Mouse (Mus musculus) gastrocnemius, postnatal 4 days (tissue): ENCODE data around the gene Leng1. TPM values are rescaled to one million over a fixed set of nuclear protein-coding genes. Genes with fewer than 3 reads are reported as not detected.
"Not testable (repeated sequence)": the region's sequence is repeated elsewhere in the genome, so short reads cannot be mapped to it uniquely, and the experiment has no call there.

Source experiments
- DNase-seq, 2 experiments: peaks; one replicate each; pipeline ENCODE4 v3.0.0; 2021 to 2022; ENCODE audit warnings: low spot score in 2 of 2, mixed read lengths in 2 of 2
- long read RNA-seq, 2 experiments: library from polyadenylated mRNA; stranded (forward); transcript quantifications; one replicate each; pipeline ENCODE4 v2.0.0; 2021
- total RNA-seq, 2 experiments: library from RNA; stranded (reverse); gene quantifications; 2 replicates each; pipeline ENCODE4 v1.2.3; 2021

The Leng1 gene
- total RNA-seq, result 1 to 10 TPM; 9.8 TPM
- long read RNA-seq, experiment 1, transcript Leng1-201 (4 exons, 2,222 nt), result major isoform, 25 of 26 reads
- long read RNA-seq, experiment 1, partial matches to known transcripts, result 0 of 26 reads
- long read RNA-seq, experiment 1, other reads (novel, unspliced or antisense), result 1 of 26 reads
- long read RNA-seq, experiment 2, transcript Leng1-201 (4 exons, 2,222 nt), result major isoform, 20 of 21 reads
- long read RNA-seq, experiment 2, partial matches to known transcripts, result 0 of 21 reads
- long read RNA-seq, experiment 2, other reads (novel, unspliced or antisense), result 1 of 21 reads

DNA sequence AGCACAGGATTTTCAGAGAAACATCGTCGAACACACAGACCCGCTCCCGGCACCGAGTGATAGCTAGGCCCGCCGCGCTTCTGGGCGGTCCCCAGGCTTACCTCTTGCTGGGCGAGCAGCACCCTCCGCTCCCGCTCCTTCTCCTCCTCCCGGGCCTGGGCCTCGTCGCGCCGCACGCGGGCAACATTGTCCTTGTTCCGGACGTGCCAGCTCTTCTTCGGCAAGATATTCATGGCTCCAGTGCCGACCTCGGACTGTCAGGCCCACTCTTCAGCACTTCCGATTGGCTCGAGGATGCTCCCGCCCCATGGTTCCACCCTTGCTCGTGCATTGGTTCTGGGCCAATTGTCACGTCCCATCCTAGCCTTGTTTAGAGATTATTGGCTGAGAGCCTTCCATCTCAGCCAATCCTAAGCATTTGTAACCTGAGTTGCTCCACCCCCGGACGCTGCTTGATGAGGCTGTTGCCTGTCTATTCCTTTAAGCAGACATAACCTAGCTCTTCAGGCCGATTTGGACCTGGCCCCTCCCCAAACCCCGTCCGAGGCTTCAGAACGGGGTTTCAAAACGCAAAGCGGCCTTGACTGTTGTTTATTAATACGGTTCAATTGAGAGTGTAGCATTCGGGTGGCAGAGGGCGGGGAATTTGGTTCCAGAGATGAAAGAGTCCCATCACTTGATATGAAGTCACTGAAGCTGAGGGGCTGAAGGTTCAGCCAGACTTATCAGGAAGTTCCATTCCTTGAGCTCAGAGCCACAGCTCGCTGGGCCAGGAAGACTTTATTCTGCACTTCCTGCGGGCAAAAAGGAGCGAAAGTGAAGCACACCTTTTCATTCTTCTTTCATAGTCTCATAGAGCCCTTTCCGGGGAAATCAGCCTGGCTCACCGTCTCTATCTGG, at the start of gene Leng1:
Gene Leng1, minus strand, starts transcription at position 626 of the 900 bp plus-strand sequence.
- DNase-seq, result peak; percentile 84 to 95

DNA sequence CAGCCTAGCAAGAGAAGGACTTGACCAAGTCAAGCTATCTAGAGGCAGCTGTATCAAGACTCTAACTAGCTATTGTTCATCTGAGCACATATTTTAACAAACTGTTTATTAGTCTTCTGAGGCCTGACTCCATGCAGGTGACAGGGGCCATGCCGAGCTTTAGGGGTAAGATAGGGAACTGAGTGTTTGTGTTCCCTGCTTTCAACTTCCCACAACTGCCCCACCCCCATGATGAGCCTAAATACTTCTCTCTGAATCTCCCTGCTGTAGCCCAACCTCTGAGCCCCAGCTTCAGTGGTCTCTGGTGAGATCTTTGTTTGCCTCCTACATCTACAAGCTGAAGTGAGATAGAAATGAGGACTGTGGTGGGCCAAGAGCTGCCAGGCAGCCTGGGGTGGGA, 49.6 kb upstream of the Leng1 start:
- DNase-seq, result no peak

DNA sequence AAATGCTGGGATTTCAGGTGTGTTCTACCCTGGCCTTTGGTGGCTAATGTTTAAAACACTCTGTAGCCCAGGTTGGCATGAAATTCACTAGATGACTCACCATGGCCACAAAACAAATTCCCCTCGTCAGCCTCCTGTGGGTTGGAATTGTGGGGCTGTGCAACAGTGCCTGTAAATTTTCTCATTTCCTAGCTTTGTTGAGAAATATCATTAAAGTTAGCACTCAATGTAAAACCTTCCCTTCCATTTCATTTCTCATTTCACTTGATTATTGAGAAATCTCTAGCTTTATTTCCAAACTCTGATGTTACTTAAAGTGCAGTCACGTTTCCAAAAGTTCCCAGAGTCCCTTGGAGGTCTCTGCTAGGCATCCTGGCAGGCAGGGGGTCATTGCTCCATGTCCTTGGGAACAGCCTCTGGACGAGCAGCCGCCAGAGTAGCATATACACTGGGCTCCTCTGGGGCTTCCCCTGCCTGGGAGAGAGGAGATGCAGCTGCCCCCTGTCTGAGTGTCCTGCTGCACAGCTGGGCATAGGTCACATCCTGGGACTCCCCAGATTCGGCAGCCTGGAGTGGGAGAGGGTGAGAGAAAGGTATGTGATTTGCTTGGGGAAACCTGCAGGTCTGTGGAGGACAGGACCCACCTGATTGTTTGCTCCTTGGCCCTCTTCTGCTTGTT, 46.8 kb upstream of the Leng1 start:
- DNase-seq, result no peak

DNA sequence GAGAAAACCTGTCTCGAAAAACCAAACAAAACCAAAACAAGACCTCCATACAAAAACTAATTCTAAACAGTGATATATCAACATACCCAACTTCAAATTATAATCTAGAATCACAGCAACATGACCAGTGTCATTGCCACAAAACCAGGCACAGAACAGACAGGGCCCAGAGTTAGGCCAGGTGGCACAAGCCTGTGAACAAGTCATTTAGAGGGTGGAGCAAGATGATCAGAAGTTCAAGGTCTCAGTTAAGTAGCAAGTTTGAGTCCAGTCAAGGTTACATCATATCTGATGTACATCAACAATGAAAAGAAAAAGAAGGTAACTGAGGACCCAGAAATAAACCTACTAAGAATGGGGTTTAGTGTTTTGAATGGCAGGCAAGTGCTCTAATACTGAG, 43.4 kb upstream of the Leng1 start:
- DNase-seq, result no peak

DNA sequence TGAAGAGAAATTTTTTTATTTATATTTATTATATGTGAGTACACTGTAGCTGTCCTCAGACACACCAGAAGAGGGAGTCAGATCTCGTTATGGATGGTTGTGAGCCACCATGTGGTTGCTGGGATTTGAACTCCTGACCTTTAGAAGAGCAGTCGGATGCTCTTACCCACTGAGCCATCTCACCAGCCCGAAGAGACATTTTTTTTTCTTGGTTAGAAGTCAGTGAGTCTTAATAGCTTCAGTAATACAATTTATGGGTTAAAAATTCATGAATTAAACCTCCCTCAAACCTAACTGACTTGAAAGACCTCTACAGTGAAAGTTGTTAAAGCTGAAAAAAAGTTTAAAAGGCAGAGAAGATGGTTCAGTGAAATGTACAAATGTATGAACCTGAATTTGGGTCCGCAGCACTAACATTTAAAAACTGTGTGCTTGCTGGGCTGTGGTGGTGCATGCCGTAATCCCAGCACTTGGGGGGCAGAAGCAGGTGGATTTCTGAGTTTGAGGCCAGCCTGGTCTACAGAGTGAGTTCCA, 42.9 kb upstream of the Leng1 start:
- not testable (repeated sequence) for DNase-seq

DNA sequence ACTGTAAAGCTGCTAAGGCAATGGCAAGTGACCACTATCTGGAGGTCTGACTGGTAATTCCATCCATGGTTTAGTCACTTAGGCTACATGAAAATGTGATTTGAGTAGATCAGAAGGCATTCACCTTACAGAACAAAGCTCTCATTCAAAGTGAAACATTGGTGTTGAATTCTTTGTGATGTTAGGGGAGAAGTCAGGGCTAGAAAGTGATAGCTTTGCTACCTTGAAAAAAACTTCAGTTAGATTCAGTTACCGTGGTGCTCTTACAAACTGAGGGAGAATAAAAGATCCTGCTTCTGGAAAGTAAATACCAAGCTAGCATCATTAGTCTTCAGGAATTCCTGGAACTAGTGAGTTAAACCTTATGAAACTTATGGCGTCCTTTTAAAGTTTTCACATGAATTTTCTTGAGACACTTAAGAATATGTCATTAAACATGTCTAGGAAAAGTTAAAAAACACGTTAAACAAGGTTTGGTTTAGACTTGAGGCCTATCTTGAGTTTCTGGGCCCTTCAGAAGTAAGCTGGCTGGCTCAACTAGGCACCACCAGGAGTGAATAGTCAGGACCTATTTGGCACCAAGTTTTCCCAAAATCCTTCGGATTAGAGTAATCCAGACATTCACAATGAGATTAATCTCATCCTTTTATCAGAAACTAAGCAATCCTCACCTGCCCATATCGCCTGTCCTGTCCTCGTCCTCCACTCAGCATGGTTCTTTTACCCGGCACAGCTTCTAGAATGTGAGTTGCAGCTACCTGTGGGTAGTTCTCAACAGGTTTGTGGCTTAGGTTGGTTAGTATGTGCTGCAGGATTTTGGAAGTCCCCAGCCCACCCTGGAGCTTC, 42.2 kb upstream of the Leng1 start:
- DNase-seq, result no peak

DNA sequence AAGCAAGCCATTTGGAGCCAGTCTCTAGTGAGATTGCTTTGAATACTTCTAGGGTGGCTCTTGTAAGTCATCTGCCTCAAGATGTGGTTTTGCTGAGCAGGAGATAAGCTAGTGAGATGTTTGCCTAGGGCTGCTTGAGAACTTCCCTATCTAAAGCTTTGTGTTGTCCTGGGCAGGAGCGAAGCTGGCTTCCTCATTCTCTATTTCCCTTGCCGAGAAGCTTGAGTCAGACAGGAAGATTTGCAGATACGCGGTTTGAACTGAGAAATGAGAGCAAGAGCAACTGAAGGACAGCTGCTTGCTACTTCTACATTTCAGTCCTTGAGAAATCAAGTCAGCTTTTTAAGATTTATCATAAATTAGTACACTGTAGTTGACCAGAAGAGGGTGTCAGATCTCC, 41.4 kb upstream of the Leng1 start:
- no peak for DNase-seq

DNA sequence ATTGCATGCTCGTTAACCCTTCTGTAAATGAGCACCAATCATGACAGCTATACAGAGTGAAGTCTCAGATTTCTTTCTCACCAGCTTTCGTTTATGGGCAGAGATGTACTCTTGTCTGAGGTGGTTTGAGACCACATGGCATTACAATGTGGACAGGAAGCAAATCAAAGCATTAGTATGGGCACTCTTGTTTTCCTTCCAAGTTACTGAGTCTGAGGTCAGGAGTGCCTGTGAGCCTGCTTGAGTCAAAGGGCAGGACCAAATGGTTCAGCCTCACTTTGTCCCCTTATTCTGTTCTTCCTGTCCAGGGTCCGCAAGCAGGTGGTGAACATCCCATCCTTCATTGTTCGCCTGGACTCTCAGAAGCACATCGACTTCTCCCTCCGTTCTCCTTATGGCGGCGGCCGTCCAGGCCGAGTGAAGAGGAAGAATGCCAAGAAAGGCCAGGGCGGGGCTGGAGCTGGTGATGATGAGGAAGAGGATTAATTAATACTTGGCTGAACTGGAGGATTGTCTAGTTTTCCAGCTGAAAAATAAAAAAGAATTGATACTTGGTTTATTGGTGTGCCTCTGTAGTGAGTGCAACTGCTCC, 40.8 kb upstream of the Leng1 start:
- DNase-seq, result no peak

DNA sequence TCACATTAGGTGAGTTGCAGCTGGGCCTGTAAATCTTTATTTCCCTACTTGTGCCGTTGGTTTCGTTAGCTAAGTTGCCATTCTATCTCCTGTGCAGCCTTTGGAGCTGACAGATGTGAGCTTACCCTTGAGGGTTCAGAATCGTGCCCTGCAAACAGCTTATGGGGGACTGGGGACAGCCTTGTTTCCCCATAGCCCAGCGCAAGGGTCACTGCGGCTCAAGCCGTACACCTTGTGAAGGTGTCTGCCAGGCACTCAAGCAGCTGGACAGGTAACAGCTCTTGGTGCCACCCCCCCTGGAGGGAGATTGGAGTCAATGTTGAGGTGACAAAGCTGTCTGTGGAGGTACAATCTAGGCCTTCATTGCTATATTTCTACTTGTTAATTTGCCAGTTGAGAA, 40.3 kb upstream of the Leng1 start:
- no peak for DNase-seq

DNA sequence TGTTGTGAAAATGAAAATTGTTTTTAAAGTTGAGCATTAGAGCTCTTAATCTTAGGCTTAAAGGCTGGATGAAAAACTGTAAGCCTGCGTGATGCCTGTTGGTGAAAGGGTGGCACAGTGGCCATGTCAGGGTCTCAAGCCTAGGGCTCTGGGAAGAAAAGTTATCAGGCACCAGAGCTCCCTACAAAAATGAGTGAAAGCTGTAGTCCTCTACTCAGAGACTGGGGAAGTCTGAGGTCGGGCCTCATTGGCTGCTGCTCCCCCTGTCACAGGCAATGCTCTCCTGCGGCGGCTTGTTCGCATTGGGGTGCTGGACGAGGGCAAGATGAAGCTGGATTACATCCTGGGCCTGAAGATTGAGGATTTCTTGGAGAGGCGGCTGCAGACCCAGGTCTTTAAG, 39.8 kb upstream of the Leng1 start:
- not testable (repeated sequence) for DNase-seq

DNA sequence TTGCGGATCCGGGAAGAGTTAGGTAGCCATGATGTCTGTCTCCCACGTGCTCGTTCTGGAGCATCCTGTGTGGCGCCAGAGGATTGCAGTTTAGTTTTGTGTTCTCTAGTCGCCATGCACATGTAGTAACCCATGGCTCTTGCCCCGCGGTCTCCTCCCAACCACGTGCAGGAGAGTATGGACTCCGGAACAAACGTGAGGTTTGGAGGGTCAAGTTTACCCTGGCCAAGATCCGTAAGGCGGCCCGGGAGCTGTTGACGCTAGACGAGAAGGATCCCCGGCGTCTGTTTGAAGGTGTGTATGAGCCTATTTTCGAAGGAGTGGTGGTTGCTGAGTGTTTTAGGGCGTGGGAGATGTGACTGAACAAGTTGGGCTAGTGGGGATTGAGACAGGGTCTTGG, 38.8 kb upstream of the Leng1 start:
- DNase-seq, result no peak

DNA sequence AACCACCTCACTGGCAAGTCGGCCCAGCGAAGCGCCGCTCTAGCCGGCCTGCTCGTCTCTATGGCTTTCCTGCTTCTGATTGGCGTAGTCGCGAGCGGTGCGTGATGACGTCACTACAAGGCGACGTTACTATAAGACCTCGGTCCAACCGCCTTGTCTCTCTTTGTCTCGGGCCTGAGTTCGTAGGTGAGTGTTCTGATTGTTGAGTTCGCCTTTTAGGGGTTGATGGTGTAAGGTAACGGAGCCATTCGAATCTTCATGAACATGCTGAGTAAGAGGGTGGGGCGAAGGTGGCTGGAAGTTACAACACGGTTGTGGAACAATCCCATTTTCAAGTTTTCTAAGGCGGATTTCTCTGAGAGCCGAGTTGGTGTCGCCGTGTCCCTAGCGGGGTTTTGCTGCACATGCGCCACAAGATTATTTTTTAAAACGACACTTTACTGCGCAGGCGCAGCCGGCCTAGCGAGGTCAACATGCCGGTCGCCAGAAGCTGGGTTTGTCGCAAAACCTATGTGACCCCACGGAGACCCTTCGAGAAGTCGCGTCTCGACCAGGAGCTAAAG, 38.3 kb upstream of the Leng1 start, which contains the start of gene Rps9:
Gene Rps9, plus strand, starts transcription at position 115 of the 563 bp plus-strand sequence.
- DNase-seq, result peak; percentile 85 to 97

DNA sequence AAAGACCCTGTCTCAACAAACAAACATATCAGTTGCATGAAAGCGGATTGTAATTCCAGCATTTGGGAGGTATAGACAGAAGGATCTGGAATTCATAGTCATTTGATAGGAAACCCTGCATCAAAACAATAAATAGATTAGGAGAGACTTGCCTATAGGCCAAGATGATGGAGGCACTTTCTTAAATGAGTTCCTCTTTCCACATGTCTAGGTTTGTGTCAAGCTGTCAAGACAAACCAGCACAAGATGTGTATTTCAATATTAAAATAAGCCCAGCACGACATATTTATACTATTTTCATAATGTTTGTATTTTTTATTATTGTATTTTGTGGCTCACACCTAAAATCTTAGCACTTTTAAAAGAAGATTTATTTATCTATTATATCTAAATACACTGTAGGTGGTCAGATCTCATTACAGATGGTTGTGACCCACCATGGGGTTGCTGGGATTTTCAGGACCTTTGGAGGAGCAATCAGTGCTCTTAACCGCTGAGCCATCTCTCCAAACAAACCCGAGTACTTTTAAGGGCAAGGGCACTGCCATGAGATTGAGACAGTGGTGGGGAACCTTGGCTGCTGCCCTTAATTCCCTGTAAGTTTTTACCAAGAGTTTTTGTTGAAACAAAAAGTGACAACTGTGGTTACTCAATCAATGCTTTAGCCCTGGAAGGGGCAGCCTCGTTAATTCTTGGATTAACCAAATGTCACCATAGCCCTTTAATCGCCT, 37.7 kb upstream of the Leng1 start:
- no peak for DNase-seq

DNA sequence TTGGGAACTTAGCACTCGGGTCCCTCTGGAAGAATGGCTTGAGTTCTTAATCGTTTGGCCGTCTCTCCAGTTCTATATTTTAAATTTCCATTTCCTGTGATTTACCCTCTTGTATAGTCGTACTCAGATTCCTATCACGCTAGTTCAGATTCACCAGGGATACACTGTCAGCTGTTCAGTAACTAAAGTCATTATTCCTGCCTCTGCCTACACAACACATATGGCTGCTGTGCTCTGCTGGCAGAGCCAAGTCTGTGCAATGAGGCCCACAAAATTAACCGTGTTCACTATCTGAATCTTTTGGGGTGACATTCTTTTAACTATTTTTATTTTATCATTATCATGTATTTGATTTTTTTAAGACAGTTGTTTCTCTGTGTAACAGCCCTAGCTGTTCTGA, 32.8 kb upstream of the Leng1 start:
- no peak for DNase-seq

DNA sequence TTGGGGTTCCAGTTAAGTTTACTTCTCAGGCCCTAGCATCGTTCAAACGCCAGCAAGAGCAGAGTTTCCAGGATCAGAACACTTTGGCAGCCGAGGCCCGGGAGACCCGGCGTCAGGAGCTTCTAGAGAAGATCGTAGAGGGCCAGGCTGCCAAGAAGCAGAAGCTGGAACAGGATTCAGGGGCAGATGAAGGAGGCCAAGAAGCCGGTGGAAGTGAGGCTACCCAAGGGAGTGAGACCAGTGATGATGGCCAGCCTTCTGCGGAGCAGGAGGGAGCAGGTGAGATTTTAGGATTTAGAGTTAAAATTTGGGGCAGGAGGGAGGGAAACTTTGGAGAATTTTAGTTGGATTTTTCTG, 29.3 kb upstream of the Leng1 start:
- not testable (repeated sequence) for DNase-seq

DNA sequence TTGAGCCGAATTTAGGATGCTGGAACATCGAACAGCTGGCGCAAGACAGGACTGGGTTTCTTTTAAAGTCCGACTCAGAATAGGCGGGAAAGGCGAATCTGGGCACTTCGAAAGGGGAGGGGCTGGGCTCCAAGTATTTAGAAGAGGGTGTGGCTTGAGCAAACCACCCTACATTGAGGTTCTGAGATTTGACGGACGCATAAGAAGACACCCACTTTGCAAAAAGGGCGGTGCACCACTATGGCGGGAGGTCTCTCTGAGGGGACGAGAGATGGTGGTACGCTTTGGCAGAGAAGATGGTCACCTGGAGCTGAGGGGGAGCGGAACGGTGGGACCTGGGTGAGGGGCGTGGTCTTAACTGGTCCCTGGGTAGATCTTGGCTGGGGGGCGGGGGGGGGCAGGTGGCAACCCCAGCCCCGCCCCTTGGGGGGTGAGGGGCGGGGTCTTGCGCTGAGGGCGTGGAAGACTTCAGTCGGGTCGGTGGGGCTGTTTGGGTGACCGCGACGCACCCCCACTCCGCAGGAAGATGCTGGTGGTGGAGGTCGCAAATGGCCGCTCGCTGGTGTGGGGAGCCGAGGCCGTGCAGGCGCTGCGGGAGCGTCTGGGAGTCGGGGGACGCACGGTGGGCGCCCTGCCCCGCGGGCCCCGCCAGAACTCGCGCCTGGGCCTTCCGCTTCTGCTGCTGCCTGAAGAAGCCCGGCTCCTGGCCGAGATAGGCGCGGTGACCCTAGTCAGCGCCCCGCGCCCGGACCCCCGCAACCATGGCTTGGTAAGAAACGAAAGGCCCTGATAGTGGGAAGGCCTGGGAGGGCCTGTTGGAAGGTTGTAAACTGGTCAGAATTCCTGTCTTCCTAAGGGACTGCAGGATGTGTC, 28.7 kb upstream of the Leng1 start:
- DNase-seq, result peak; percentile 45 to 75

DNA sequence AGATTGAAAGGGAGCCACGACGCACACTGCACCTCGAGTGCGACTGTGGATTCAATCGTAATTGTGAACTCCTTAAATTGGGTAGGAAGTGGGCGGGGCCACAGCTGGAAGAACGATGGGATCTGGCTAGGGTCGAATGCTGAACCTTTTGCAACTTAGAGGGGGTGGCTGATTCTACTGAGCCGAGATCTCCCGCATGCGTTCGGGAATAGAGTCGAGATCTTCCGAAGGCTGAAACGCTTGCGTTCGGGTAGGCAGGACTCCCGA, 28.1 kb upstream of the Leng1 start:
- DNase-seq, result no peak

DNA sequence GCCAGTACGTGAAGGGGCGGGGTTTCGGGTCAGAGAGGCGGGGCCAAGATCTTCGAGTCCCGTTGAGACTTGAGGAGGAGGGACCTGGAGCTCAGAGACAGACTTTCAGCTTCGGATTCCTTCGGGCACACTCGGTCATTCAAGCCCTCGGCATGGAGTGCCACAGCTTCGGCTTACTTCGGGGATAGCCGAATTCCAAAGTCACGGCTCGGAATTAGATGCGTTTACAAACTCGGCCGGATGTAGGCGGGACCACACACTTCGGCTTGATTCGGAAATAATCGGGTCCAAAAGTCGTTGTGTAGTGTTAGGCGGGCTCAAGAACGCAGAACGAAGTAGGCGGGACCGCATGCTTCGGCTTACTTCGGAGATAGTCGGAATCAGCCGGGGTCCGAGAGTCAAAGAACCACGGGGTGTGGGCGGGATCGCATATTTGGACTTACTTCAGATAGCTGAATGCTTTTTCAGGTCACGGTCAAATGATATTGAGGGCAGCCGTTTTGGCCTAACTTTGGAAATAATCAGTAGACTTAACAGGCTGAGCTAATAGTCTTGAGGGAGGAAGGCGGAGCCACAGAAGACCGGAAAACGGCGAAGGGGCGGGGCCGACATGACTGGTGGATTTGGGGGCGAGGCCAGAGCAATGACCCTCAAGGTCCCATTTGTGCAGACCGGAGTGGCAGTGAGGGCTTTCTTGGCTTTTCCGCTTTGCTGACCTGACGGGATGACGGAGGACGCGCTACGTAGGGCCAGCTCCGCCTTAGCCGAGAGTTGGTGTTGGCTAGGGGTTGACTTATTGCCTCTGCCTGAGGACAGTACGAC, 27.6 kb upstream of the Leng1 start, which contains the start of gene Mboat7:
Gene Mboat7, minus strand, starts transcription at position 537 of the 822 bp plus-strand sequence.
- DNase-seq, result peak; percentile 83 to 95
